Mouse (Mus musculus) lung, embryonic 14.5 days (tissue): Measurements from ENCODE around the gene Mef2d. TPM values are rescaled to one million over a fixed set of nuclear protein-coding genes. Genes with fewer than 3 reads are reported as not detected.
A peak's percentile ranks its signal among the peaks of the same experiment; 100 is the strongest.

Experiments
- ATAC-seq: fragments of 200-750 bp; cut with Nextera tagmentation; 2 replicates; pipeline ENCODE4 v1.8.0; 2017; ENCODE audit warnings: mild to moderate bottlenecking, moderate TSS enrichment, moderate library complexity; ENCODE audit not compliant: insufficient read depth
- DNase-seq: peaks from one replicate; pipeline ENCODE4 v3.0.0-alpha.2; 2015
- H3K27ac ChIP-seq: fragments of 300-500 bp; sonication (generic); 2 replicates; pipeline ENCODE4 v1.5.1; 2014; ENCODE audit warnings: low read depth, mild to moderate bottlenecking, moderate library complexity
- H3K27me3 ChIP-seq: fragments of 300-500 bp; sonication (generic); 2 replicates; pipeline ENCODE4 v1.6.1; 2014; ENCODE audit warnings: low read length, control low read depth; ENCODE audit not compliant: insufficient read depth
- H3K36me3 ChIP-seq: fragments of 300-500 bp; sonication (generic); 2 replicates; pipeline ENCODE4 v1.6.1; 2014; ENCODE audit warnings: control low read depth; ENCODE audit not compliant: insufficient read depth
- H3K4me1 ChIP-seq: fragments of 300-500 bp; sonication (generic); 2 replicates; pipeline ENCODE4 v1.6.1; 2014; ENCODE audit warnings: antibody characterized with exemption, control low read depth; ENCODE audit not compliant: insufficient read depth
- H3K4me2 ChIP-seq: fragments of 300-500 bp; sonication (generic); 2 replicates; pipeline ENCODE4 v1.6.1; 2014; ENCODE audit warnings: mild to moderate bottlenecking
- H3K4me3 ChIP-seq: fragments of 300-500 bp; sonication (generic); 2 replicates; pipeline ENCODE4 v1.5.1; 2014; ENCODE audit warnings: low read depth, low read length
- H3K9ac ChIP-seq: fragments of 300-500 bp; sonication (generic); 2 replicates; pipeline ENCODE4 v1.6.1; 2014
- H3K9me3 ChIP-seq: fragments of 300-500 bp; sonication (generic); 2 replicates; pipeline ENCODE4 v1.6.1; 2016; ENCODE audit warnings: low read depth, low read length, control low read depth
- CTCF ChIP-seq: IDR thresholded peaks from 2 replicates; pipeline ENCODE4 v1.5.1; 2016; ENCODE audit warnings: antibody characterized with exemption, low read depth
- WGBS: fragments of 180-500 bp; shearing (Covaris S2); extraction: QIAGEN DNeasy Blood & Tissue Kit; methylation state at CpG from one replicate; pipeline ENCODE4 v1.1.7; 2014; 5-methylcytosine and 5-hydroxymethylcytosine counted together
- polyA plus RNA-seq: library from polyadenylated mRNA; unstranded; fragments of >200 nt; fragmentation: Nextera tagmentation; extraction: Ambion mirVana; gene quantifications from 2 replicates; pipeline ENCODE4 v1.2.1, GENCODE M21; 2014

Mef2d gene
- polyA plus RNA-seq, 1 experiment from 2014 or later = 25.4 TPM

GRCm38 (mm10) chr3:88178986-88179385, 36.8 kb downstream of the Mef2d start:
- H3K4me1 ChIP-seq = no peaks in the 10 kb centered on the region
- TF ChIP-seq CTCF = no peak
- H3K36me3 ChIP-seq = peaks cover 7% of the 10 kb centered on the region
- DNase-seq = no peak
- H3K4me2 ChIP-seq = no peak overlapping the region
- ATAC-seq = no peak
- no peaks in the 10 kb centered on the region for H3K9me3 ChIP-seq
- no peak overlapping the region for H3K27ac ChIP-seq
- no peak overlapping the region for H3K4me3 ChIP-seq
- H3K27me3 ChIP-seq = no peaks in the 10 kb centered on the region
- 90% methylated on average over 4 of the region's 4 CpGs for WGBS
- no peak overlapping the region for H3K9ac ChIP-seq

- WGBS = 56% methylated on average over 4 of the region's 4 CpGs
- no peaks in the 10 kb centered on the region for H3K27me3 ChIP-seq
- no peak for ATAC-seq
Observed at GRCm38 (mm10) chr3:88181374-88181773, 39.2 kb downstream of the Mef2d start.

GRCm38 (mm10) chr3:88186424-88186823, 44.3 kb downstream of the Mef2d start:
- 62% methylated on average over 3 of the region's 3 CpGs for WGBS

More at GRCm38 (mm10) chr3:88181374-88181773, 39.2 kb downstream of the Mef2d start:
- no peak for DNase-seq
- H3K27ac ChIP-seq = no peak overlapping the region
- H3K9me3 ChIP-seq = no peaks in the 10 kb centered on the region
- H3K4me3 ChIP-seq = no peak overlapping the region
- H3K4me2 ChIP-seq = no peak overlapping the region
- H3K36me3 ChIP-seq = no peaks in the 10 kb centered on the region
- no peak overlapping the region for H3K9ac ChIP-seq
- no peak for TF ChIP-seq CTCF
- no peaks in the 10 kb centered on the region for H3K4me1 ChIP-seq

GRCm38 (mm10) chr3:88191146-88191545, 49.0 kb downstream of the Mef2d start:
- Histone ChIP-seq H3K36me3 (no peaks in the 10 kb centered on the region), H3K4me2 (no peak overlapping the region), H3K4me1 (no peaks in the 10 kb centered on the region), H3K4me3 (no peak overlapping the region), H3K27me3 (peaks cover 24% of the 10 kb centered on the region), H3K9ac (no peak overlapping the region), H3K27ac (no peak overlapping the region), H3K9me3 (no peaks in the 10 kb centered on the region)
- 19% methylated on average over 3 of the region's 3 CpGs for WGBS
- DNase-seq (no peak), ATAC-seq (no peak)
- TF ChIP-seq CTCF = peak; percentile 25

More at GRCm38 (mm10) chr3:88186424-88186823, 44.3 kb downstream of the Mef2d start:
- 0 out of 2 replicates have a peak, but pooled peaks have one; percentile 12 for TF ChIP-seq CTCF
- ATAC-seq (no peak), DNase-seq (no peak)
- Histone ChIP-seq H3K27ac (no peak overlapping the region), H3K9ac (no peak overlapping the region), H3K9me3 (no peaks in the 10 kb centered on the region), H3K4me1 (no peaks in the 10 kb centered on the region), H3K36me3 (no peaks in the 10 kb centered on the region), H3K4me3 (no peak overlapping the region), H3K27me3 (no peaks in the 10 kb centered on the region), H3K4me2 (no peak overlapping the region)

GRCm38 (mm10) chr3:88191820-88192616, 49.8 kb downstream of the Mef2d start:
- TF ChIP-seq CTCF = peak; percentile 87
- no peak overlapping the region for H3K4me3 ChIP-seq
- no peaks in the 10 kb centered on the region for H3K9me3 ChIP-seq
- no peaks in the 10 kb centered on the region for H3K36me3 ChIP-seq
- DNase-seq (peak; percentile 81), ATAC-seq (no peak)
- no peak overlapping the region for H3K4me2 ChIP-seq
- WGBS = 27% methylated on average over 9 of the region's 9 CpGs
- no peak overlapping the region for H3K27ac ChIP-seq
- no peak overlapping the region for H3K9ac ChIP-seq
- H3K27me3 ChIP-seq = peaks cover 32% of the 10 kb centered on the region
- H3K4me1 ChIP-seq = no peaks in the 10 kb centered on the region

- Histone ChIP-seq H3K9me3 (no peaks in the 10 kb centered on the region), H3K4me3 (no peak overlapping the region), H3K4me2 (no peak overlapping the region), H3K27ac (no peak overlapping the region), H3K4me1 (no peaks in the 10 kb centered on the region), H3K36me3 (no peaks in the 10 kb centered on the region), H3K9ac (no peak overlapping the region), H3K27me3 (peaks cover 88% of the 10 kb centered on the region)
- no peak for TF ChIP-seq CTCF
- ATAC-seq = no peak
- DNase-seq = no peak
- WGBS = 8% methylated on average over 10 of the region's 10 CpGs
Observed at GRCm38 (mm10) chr3:88197741-88198504, 55.8 kb downstream of the Mef2d start.

GRCm38 (mm10) chr3:88198505-88199020, 56.4 kb downstream of the Mef2d start:
- Histone ChIP-seq H3K4me1 (no peaks in the 10 kb centered on the region), H3K27me3 (peaks cover 89% of the 10 kb centered on the region), H3K27ac (no peak overlapping the region), H3K9ac (no peak overlapping the region), H3K9me3 (no peaks in the 10 kb centered on the region), H3K4me3 (no peak overlapping the region), H3K36me3 (no peaks in the 10 kb centered on the region), H3K4me2 (no peak overlapping the region)
- ATAC-seq = no peak
- TF ChIP-seq CTCF = no peak
- WGBS = 4% methylated on average over 9 of the region's 9 CpGs
- no peak for DNase-seq
